Mouse (Mus musculus) liver (tissue): ENCODE data around the gene Pxn.
"Not testable (repeated sequence)": the region's sequence is repeated elsewhere in the genome, so short reads cannot be mapped to it uniquely, and the experiment has no call there.

ENCODE experiments used
- DNase-seq: peaks from one replicate; pipeline ENCODE4 v3.0.0-alpha.2; 2020; ENCODE audit warnings: mixed read lengths

Gene Pxn

GRCm38 (mm10) chr5:115487353-115487752, 19.1 kb upstream of the Pxn start:
- DNase-seq, result no peak

DNA sequence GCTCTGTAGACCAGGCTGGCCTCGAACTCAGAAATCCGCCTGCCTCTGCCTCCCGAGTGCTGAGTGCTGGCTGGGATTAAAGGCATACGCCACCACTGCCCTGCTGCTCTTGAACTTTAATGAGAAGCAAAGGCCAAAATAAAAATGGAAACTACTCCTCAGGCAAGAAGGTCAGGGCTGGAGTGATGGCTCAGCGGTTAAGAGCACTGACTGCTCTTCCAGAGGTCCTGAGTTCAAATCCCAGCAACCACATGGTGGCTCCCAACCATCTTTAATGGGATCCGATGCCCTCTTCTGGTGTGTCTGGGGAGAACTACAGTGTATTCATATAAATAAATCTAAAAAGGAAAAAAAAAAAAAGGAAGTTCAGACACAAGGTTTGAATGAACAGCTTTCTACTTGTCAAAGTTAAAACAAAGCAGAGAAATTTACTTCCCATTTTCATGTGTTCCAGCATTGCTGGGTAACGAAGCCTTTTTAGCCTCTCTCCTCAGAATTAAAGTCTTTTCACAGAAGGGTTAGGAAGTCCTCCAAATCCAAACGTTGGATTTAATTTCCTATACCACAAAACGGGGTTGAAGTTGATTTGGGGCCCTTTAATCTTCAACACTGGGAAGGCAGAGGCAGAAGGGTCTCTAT, 18.4 kb upstream of the Pxn start:
- DNase-seq, result no peak

GRCm38 (mm10) chr5:115488841-115489698, 17.4 kb upstream of the Pxn start:
- peak; percentile 82 for DNase-seq

DNA sequence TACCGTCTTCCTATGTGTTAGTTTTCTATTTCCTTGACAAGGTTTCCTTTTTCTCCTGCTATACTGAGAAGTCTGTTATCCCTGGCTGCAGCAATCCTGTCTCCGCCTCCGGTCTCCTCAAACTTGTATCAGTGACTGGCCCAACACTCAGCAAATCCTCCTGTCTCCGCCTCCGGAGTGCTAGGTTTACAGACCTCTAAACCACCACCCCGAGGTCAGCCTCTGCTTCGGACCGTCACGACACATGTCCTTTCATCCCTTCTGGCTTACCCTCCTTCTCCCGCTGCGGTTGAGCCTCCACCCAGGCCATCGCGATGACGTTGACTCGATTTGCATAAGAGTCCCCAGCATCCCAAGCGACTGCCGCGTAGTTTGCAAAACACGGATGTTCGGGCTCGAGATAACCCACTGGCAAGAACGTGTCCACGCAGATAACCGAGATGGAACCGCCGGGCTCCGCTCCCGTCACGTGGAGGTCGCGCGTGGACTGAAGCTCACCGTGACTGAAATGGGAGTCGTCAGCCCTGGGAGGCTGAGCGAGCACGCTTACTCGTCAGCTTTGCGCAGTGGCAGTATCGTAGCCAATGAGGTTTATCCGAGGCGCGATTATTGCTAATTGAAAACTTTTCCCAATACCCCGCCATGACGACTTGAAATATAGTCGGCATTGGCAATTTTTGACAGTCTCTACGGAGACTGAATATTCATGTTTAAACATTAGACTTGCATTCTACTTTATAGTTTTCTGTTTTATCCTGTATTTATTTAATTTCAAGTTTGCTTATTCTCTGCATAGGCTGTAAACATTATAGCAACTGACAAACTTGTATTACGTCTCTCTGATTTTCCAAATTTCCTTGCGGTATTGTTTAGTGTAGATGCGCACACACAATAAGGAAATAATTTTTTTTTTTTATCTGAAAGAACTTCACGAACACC, 16.5 kb upstream of the Pxn start:
- peak; percentile 88 for DNase-seq

DNA sequence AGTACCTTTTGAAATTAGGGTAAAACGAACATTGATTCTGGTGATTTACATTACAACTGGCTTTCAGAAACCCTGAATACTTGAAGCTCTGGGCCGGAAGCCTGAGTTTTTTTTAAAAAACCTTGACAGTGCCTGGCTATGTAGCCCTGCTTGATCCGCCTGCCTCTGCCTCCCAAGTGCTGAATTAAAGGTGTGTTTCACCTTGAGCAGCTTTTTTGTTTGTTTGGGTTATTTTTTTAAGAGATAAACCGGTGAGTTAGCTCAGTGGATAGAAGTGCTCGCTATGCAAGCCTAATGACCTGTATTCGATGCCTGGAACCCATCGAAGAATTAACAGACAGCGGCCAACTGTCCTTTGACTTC, 15.9 kb upstream of the Pxn start:
- no peak for DNase-seq

GRCm38 (mm10) chr5:115491076-115491475, 15.4 kb upstream of the Pxn start:
- no peak for DNase-seq

DNA sequence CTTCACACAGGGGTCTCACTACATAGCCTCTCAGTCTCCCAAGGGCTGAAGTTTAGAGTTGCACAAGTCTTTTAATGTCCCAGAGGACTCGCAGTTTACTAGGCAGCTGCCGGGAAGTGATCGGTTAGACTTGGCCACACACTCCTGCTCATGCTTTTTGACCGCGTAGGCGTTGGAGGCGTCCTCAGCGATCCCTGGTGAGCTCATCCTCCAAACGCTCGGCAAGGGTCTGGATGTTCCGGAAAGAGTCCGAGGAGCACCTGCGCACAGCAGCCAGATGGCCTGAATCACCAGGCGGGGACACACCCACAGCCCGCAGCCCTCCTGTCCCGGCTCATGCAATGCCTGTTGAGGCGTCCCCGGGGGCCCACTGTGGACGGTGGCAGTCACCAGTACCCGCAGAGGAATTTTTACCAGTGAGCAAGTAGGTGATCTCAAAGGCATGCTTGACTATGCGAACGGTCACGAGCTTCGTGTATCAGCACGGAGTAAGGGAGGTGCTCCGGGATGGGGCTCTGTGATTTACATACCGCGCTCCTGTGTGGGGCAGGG, 14.6 kb upstream of the Pxn start:
- peak; percentile 57 for DNase-seq

GRCm38 (mm10) chr5:115492711-115493335, 13.7 kb upstream of the Pxn start:
- no peak for DNase-seq

- DNase-seq, result no peak
Measured at GRCm38 (mm10) chr5:115493441-115493840, 13.0 kb upstream of the Pxn start.

GRCm38 (mm10) chr5:115495618-115496017, 10.9 kb upstream of the Pxn start:
- DNase-seq, result not testable (repeated sequence)

GRCm38 (mm10) chr5:115497033-115497432, 9.4 kb upstream of the Pxn start:
- DNase-seq, result no peak

- DNase-seq, result no peak
Measured at GRCm38 (mm10) chr5:115498307-115499240, 7.9 kb upstream of the Pxn start.

DNA sequence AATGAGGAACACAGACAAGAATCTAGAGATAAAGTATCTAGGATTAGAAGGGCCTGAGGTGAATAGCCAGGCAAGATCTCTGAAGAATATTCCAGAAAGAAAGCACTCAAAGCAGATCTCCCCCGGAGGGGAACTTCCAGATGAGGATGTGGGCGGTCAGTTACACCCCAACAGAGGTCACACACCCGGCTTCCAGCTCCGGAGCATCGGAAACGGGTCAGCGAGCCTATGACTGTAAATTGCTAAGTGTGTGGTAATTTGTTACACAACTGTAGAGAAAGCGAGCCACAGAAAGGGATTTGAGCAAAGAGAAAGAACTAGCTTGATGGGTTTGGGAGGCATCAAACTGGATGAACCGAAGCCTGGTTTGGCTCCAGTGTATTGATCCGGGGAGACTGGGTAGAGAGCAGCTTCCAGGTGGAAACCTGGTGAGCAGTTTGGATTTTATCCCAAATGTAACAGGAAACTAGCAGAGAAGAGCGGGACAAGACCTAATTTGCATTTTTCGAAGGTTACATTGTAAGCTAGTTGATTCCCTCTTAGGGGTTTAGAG, 6.0 kb upstream of the Pxn start:
- no peak for DNase-seq

- no peak for DNase-seq
Measured at GRCm38 (mm10) chr5:115503035-115503434, 3.4 kb upstream of the Pxn start.

DNA sequence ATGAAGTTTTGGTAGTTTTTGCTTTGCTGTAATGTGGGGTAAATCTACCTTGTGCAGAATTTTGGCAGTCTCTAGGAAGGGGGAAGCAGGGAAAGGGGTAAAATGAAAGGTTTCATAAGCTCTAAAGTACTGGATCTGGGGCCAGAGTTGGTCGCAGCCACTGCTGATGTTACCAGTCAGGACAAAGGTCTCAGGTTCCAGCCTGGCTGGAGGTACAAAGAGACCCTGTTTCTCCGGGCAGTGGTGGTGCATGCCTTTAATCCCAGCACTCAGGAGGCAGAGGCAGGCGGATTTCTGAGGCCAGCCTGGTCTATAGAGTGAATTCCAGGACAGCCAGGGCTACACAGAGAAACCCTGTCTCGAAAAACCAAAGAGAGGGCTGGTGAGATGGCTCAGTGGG, 859 bp upstream of the Pxn start:
- peak; percentile 2 for DNase-seq

DNA sequence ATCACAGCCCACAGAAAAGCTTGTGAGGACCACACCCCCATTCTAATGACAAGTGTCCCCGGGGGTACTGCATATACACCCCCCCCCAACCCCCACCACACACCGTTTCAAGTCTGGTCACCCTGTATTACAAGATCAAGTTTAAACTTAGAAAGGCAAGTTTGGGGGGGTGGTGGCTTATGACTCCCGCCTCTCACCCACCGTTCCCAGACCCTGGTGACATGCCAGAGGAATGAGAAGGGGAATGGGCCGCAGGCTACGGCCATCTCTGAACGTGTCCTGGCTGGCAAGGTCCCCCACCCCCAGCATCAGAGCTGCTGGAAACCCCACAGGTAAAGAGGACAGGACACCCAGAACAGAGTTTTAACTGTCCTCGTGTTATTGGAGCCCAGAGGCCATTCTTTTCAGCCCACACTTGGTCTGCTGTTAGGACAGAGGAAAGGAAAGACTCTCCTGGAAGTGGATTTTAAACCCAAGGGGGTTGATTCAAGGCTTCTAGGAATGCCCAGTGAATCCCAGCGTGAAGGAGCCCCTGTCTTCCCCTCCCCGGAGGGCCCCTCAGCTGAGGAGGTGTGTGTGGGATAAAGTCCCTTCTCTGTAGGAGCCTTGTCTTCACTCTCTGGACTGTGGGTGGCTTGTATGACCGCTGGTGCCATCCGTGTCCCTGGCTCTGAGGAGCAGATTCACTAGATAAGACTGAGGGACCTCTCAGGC, 948 bp downstream of the Pxn start:
- DNase-seq, result peak; percentile 3

DNA sequence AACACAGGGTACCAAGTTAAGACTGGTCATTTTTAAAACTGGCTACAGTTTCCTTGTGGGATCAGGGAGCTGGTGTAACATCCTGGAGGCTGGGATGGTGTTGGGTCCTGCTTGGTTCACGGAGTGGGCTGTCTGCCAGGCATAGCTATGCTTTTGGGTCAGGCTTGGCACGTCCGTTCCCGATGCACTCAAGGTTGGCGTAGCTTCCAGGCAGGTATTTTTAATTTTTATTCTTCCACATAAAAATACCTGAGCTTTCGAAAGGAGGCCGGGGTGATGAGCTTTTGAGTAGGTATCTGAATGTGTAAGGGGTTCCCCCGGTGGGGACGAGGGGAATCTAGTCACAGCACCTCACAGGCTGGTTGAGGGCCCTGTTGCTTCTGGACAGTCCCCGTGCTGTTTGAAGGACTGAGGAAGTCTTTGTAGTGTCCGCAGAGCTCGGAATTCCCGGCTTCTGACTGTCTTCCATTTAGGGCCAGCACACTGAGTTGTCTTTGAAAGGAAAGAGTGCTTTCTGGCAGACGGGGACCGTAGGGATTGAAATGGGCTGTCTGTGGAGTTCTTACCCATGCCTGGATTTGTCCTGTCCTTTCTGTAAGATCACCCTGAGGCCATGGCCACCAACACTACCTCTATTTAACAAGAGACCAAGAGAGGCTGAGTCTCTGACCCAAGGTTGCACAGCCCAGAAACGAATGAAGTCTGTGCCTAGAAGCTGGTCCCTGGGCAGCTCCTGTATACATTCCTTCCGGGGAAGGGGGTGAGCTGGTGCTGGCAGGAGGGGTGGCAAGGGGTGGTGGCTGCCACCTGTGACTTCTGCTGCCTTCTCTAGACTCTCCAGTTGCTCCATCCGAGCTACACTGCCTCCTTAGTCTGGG, 1.7 kb downstream of the Pxn start:
- DNase-seq, result no peak

DNA sequence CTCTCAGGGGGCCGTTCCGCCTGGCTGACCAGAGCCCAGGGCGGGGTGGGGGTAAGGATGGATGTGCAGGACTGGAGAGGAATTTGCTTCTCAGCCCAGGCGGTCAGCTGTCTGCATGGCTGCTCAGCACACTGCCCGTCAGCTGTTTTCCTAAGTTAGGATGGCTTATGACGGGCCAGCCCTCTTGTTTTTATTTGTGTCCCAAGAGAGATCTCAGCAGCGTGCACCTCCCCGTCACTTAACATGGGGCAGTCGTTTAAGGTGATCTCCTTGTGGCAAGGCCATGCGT, 2.3 kb downstream of the Pxn start:
- no peak for DNase-seq

- no peak for DNase-seq
Measured at GRCm38 (mm10) chr5:115509321-115509761, 2.9 kb downstream of the Pxn start.
